Mouse (Mus musculus) neural tube, embryonic 13.5 days (tissue): ENCODE data around the gene St5. TPM values are rescaled to one million over a fixed set of nuclear protein-coding genes. Genes with fewer than 3 reads are reported as not detected.
A peak's percentile ranks its signal among the peaks of the same experiment; 100 is the strongest.

Source experiments
- ATAC-seq: fragments of 200-750 bp; cut with Nextera tagmentation; 2 replicates; pipeline ENCODE4 v1.8.0; 2017; ENCODE audit warnings: low read depth, mild to moderate bottlenecking, moderate TSS enrichment, moderate library complexity
- H3K27ac ChIP-seq: fragments of 300-500 bp; sonication (generic); replicated peaks from 2 replicates; pipeline ENCODE4 v1.5.1; 2015; ENCODE audit warnings: moderate library complexity, mild to moderate bottlenecking, inconsistent platforms
- H3K27me3 ChIP-seq: fragments of 300-500 bp; sonication (generic); 2 replicates; pipeline ENCODE4 v1.6.1; 2015; ENCODE audit warnings: mild to moderate bottlenecking, inconsistent platforms
- H3K36me3 ChIP-seq: fragments of 300-500 bp; sonication (generic); 2 replicates; pipeline ENCODE4 v1.6.1; 2015; ENCODE audit warnings: mild to moderate bottlenecking, inconsistent platforms
- H3K4me1 ChIP-seq: fragments of 300-500 bp; sonication (generic); replicated peaks from 2 replicates; pipeline ENCODE4 v1.6.1; 2015; ENCODE audit warnings: inconsistent platforms
- H3K4me2 ChIP-seq: fragments of 300-500 bp; sonication (generic); 2 replicates; pipeline ENCODE4 v1.6.1; 2015; ENCODE audit warnings: inconsistent platforms, mild to moderate bottlenecking, moderate library complexity
- H3K4me3 ChIP-seq: fragments of 300-500 bp; sonication (generic); 2 replicates; pipeline ENCODE4 v1.5.1; 2015; ENCODE audit warnings: mild to moderate bottlenecking, inconsistent platforms
- H3K9ac ChIP-seq: fragments of 300-500 bp; sonication (generic); 2 replicates; pipeline ENCODE4 v1.6.1; 2015; ENCODE audit warnings: moderate library complexity, mild to moderate bottlenecking, inconsistent platforms
- H3K9me3 ChIP-seq: fragments of 300-500 bp; sonication (generic); 2 replicates; pipeline ENCODE4 v1.6.1; 2016; ENCODE audit warnings: inconsistent platforms
- WGBS: fragments of 180-500 bp; shearing (Covaris S2); methylation state at CpG from one replicate; pipeline ENCODE4 v1.1.7; 2015; 5-methylcytosine and 5-hydroxymethylcytosine counted together
- polyA plus RNA-seq: library from polyadenylated mRNA; unstranded; fragments of >200 nt; fragmentation: Nextera tagmentation; extraction: Ambion mirVana; gene quantifications from 2 replicates; pipeline ENCODE4 v1.2.1, GENCODE M21; 2015

Gene St5
- polyA plus RNA-seq, 1 experiment from 2014 or later, result 30.0 TPM

DNA sequence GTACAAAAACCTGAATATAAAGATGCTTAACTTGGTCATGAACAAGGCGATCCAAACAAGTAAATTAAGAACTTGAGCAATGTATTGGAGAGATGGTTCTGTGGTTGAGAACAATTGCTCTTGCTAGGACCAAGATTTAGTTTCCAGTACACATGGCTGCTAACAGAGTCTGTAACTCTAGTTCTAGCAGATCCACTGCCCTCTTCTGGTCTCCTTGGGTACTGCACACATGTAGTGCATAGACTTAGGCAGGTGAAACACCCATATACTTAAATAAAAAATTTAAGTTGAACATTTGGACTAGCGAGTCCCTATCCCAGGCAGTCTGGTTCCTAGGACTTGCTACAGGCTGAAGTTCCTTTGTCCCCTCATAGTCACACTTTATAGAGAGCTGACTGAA, 19.2 kb upstream of the St5 start:
- Histone ChIP-seq H3K36me3 (no peaks in the 10 kb centered on the region), H3K27me3 (no peaks in the 10 kb centered on the region), H3K4me1 (no peaks in the 10 kb centered on the region), H3K27ac (no peak overlapping the region), H3K4me3 (no peak overlapping the region), H3K9me3 (no peaks in the 10 kb centered on the region; the same call in 1 of the 2 replicates), H3K4me2 (no peak overlapping the region), H3K9ac (no peak overlapping the region)
- ATAC-seq, result no peak
- WGBS, result 99% methylated on average over 2 of the region's 2 CpGs

DNA sequence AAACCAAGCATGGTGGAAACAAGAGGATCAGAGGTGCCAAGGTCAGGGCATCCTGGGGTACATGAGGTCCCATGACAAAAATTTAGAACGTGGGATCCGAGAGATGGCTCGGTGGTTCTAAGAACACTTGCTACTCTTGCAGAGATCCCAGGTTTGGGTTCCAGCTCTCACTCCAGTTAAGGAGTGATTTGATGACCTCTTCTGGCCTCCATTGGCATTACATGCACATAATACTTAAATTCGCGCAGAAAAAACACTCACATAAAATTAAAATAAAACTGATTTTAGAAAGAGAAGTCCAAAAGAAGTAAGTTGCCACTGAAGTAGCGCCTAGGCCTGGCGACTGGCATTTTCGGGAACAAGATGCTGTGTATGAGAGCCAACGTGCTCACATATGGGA, 15.9 kb upstream of the St5 start:
- H3K4me1 ChIP-seq, result no peaks in the 10 kb centered on the region
- H3K27ac ChIP-seq, result no peak overlapping the region
- no peaks in the 10 kb centered on the region; the same call in 1 of the 2 replicates for H3K9me3 ChIP-seq
- H3K36me3 ChIP-seq, result no peaks in the 10 kb centered on the region
- WGBS, result 61% methylated on average over 9 of the region's 9 CpGs
- no peak overlapping the region for H3K9ac ChIP-seq
- H3K4me2 ChIP-seq, result no peak overlapping the region
- no peaks in the 10 kb centered on the region for H3K27me3 ChIP-seq
- no peak overlapping the region for H3K4me3 ChIP-seq
- ATAC-seq, result no peak

DNA sequence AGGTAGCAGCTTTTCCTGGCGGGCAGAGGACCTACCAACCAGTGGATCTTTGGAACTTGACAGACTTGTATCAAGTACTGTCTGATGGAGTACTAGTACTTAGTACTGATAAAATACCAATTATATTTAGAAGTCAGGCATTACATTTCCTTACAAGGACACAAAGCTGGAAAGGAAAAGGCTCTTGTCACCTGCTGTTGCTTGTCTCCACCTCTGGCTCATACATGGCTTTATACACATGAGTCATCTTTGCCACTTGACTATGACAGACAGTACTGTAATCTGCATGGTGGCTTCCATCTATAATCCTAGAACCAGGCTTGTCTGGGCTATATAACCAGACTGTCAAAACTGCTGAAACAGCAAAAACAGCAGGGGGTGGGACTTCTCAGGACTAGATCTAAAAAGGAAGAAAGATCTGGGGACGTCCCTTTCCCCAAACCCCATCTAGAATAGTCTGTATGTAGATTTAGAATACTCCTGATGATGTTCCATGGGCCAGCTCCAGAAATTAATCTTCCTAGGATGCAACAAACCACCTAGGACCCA, 10.1 kb upstream of the St5 start:
- Histone ChIP-seq H3K4me1 (no peaks in the 10 kb centered on the region), H3K9me3 (no peaks in the 10 kb centered on the region), H3K4me3 (no peak overlapping the region), H3K9ac (no peak overlapping the region), H3K36me3 (peaks cover 37% of the 10 kb centered on the region), H3K27ac (no peak overlapping the region), H3K4me2 (no peak overlapping the region), H3K27me3 (no peaks in the 10 kb centered on the region)
- ATAC-seq, result no peak
- WGBS, result 94% methylated on average over 2 of the region's 2 CpGs

DNA sequence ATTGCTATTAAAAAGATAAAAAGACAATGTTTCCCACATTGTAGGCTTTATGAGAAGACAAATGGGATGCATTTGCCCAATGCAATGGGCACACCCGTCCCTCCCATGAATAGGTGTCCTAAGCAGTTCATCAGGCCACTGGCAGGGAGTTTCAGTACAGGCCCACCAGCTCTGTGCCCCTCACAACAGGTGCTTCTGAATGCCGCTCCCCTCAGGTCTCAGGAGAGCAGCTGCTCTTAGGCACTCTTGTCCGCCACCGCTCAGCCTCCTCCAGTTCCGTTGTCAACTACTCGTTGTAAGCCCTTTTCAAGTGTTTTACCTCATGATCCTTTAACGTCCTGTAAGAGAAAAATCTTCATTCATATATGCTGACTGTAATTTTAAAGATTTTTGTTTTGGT, 8.8 kb upstream of the St5 start:
- Histone ChIP-seq H3K27me3 (no peaks in the 10 kb centered on the region), H3K27ac (no peak overlapping the region), H3K4me2 (no peak overlapping the region), H3K9ac (no peak overlapping the region), H3K9me3 (no peaks in the 10 kb centered on the region), H3K4me1 (no peaks in the 10 kb centered on the region), H3K4me3 (no peak overlapping the region), H3K36me3 (peaks cover 37% of the 10 kb centered on the region)
- no peak for ATAC-seq
- WGBS, result 87% methylated on average over 7 of the region's 7 CpGs

DNA sequence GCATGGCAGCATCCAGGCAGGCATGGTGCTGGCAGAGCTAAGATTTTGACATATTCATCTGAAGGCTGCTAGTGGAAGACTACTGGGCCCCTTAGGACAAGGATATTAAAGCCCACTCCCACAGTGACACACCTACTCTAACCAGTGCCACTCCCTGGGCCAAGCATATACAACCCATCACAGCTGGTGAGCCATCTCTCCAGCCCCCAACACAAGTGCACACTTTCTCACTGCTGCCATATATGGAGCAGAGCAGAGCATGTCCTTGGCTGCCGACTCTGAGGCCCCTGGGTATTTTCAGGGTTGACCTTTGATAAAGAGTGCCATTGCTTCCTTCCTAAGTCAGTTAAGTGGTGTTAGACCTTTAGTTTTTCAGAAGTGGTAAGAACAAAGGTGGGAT, 6.7 kb upstream of the St5 start:
- no peaks in the 10 kb centered on the region for H3K9me3 ChIP-seq
- no peaks in the 10 kb centered on the region for H3K4me1 ChIP-seq
- no peaks in the 10 kb centered on the region for H3K27me3 ChIP-seq
- no peak overlapping the region for H3K9ac ChIP-seq
- peaks cover 37% of the 10 kb centered on the region for H3K36me3 ChIP-seq
- ATAC-seq, result no peak
- 83% methylated on average over 1 of the region's 1 CpGs for WGBS
- H3K4me3 ChIP-seq, result no peak overlapping the region
- no peak overlapping the region for H3K4me2 ChIP-seq
- no peak overlapping the region for H3K27ac ChIP-seq

DNA sequence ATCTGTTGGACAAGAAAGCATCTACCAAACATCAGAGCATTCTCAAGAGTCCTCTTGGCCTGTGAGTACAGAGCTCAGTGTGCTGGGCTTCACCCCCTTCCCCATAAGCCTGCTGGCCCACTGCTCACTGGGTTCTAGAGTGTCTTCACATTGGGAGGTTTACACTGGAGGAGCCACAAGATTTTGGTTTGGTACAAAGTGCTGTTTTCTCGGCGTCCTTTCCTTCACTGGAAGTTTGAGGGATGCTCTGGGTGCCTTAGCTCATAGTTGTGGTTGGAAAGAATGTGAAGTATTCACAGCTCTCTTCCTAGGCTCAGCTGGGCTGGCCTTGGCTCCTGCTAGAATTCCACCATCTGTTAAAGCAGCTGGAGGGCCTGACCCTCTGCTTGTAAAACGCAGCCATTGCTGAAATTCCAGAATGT, 5.6 kb upstream of the St5 start:
- no peak overlapping the region for H3K4me2 ChIP-seq
- H3K4me3 ChIP-seq, result no peak overlapping the region
- no peak overlapping the region for H3K27ac ChIP-seq
- H3K4me1 ChIP-seq, result peaks cover 6% of the 10 kb centered on the region; the same call in 1 of the 2 replicates
- H3K9ac ChIP-seq, result no peak overlapping the region
- H3K36me3 ChIP-seq, result peaks cover 37% of the 10 kb centered on the region
- no peaks in the 10 kb centered on the region for H3K27me3 ChIP-seq
- no peaks in the 10 kb centered on the region for H3K9me3 ChIP-seq
- WGBS, result 81% methylated on average over 3 of the region's 3 CpGs
- no peak for ATAC-seq

DNA sequence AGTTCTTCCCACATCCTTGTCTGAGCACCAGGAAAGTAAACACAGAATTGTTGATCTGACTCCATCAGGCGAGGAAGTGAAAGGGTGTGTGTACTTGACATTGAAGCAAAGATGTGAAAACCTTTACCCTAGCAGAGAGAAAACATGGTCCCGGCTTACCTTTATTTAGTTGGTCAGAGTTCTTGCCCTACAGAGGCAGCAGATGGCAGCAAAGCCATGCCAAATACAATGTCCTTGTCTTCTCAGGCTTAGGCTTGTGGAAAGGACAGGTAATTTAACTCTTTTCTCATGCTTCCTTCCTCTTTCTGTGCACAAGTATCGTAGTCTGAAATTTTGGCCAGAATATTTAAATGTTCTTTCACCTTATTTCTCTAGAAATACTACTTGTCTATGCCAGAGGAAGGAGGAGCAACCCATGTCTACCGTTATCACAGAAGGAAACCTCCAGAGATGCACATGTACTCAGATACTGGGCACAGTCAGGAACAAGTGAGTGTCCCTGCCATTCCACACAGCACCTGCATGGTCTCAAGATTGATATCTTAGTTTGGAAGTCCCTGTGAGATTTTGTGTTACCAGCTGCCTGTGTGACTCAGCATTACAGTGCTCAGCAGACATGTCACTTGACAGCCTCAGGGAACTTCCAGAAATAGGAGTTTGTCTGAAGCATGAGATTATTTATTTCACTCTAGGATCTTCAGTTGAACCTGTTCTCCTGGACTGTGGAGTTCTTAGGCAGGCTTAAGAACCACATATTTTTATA, 3.8 kb upstream of the St5 start:
- peaks cover 30% of the 10 kb centered on the region for H3K36me3 ChIP-seq
- H3K4me3 ChIP-seq, result no peak overlapping the region
- no peaks in the 10 kb centered on the region for H3K27me3 ChIP-seq
- no peak overlapping the region for H3K27ac ChIP-seq
- 63% methylated on average over 4 of the region's 4 CpGs for WGBS
- H3K9ac ChIP-seq, result no peak overlapping the region
- no peak for ATAC-seq
- H3K4me1 ChIP-seq, result peaks cover 14% of the 10 kb centered on the region; the same call in 1 of the 2 replicates
- H3K4me2 ChIP-seq, result no peak overlapping the region
- H3K9me3 ChIP-seq, result no peaks in the 10 kb centered on the region

DNA sequence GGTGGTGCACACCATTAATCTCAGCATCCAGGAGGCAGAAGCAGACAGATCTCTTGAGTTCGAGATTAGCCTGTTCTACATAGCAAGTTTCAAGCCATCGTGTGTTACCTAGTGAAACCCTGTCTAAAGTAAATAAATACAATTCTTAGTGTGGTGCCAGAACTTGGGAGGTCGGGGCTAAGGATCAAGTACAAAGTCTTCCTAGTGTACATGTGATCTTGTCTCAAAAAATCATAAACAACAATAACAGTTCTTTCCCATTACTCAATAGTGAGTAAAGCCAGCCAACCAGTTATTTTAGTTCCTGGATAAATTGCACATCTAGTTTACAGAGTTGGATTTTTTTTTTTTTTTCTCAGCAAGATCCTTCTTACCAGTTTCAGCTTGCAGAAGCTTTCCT, 1.1 kb upstream of the St5 start:
- 69% methylated on average over 3 of the region's 3 CpGs for WGBS
- H3K27ac ChIP-seq, result no peak overlapping the region
- H3K4me1 ChIP-seq, result peaks cover 14% of the 10 kb centered on the region; the same call in 1 of the 2 replicates
- H3K4me3 ChIP-seq, result peak overlapping the region; percentile 53
- H3K9ac ChIP-seq, result 0 out of 2 replicates have a peak overlapping the region, but pooled peaks have one; percentile 71
- H3K36me3 ChIP-seq, result peaks cover 4% of the 10 kb centered on the region; the same call in 1 of the 2 replicates
- H3K9me3 ChIP-seq, result no peaks in the 10 kb centered on the region
- H3K4me2 ChIP-seq, result peak overlapping the region; percentile 69
- ATAC-seq, result no peak
- no peaks in the 10 kb centered on the region for H3K27me3 ChIP-seq

DNA sequence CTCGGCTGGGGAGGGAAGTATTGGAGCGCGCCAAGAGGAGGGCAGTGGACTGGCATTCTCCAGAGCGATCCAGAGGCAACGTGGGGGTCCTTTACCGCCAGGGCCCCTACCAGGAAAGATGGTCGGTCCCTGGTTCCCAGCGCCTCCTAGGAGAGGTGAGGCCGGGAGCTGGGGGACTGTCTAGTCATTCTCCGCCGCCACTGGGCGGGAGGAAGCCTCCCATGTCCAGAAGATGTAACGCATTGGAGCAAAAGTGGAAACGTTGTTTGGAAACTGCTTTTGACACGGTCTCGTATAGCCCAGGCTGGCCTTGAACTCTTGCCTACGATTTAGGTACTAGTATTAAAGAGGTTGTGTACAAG, 592 bp upstream of the St5 start:
- peak overlapping the region; percentile 69 for H3K4me2 ChIP-seq
- H3K9ac ChIP-seq, result peak overlapping the region; percentile 71
- no peak for ATAC-seq
- H3K27me3 ChIP-seq, result no peaks in the 10 kb centered on the region
- H3K36me3 ChIP-seq, result no peaks in the 10 kb centered on the region
- peaks cover 14% of the 10 kb centered on the region; the same call in 1 of the 2 replicates for H3K4me1 ChIP-seq
- WGBS, result 2% methylated on average over 17 of the region's 17 CpGs
- no peaks in the 10 kb centered on the region for H3K9me3 ChIP-seq
- peak overlapping the region; percentile 53 for H3K4me3 ChIP-seq
- H3K27ac ChIP-seq, result peak overlapping the region; percentile 77

DNA sequence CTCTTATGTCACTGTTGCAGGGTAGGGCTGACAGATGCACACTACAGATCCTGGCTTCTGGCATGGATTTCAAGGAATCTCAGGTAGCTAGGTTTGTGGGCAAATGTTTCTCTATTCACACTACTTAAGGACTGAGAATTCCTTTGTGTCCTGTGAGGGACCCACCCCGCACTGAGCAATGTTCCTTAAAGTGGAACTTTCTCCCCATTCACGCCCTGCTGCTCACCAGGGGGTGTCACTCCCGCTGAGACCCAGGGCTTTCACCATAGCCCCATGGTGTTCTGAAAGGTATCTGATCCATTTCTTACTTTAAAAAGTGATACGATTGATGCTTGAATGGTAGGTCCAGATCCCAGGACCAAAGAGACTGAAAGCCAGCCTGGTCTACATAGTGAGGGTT, 684 bp downstream of the St5 start:
- Histone ChIP-seq H3K9me3 (no peaks in the 10 kb centered on the region), H3K4me2 (peak overlapping the region; percentile 69), H3K27ac (0 out of 2 replicates have a peak overlapping the region, but pooled peaks have one; percentile 18), H3K36me3 (no peaks in the 10 kb centered on the region), H3K9ac (peak overlapping the region; percentile 71; the same call in 1 of the 2 replicates), H3K4me3 (peak overlapping the region; percentile 53), H3K27me3 (no peaks in the 10 kb centered on the region), H3K4me1 (peaks cover 14% of the 10 kb centered on the region; the same call in 1 of the 2 replicates)
- ATAC-seq, result no peak
- 37% methylated on average over 4 of the region's 4 CpGs for WGBS

DNA sequence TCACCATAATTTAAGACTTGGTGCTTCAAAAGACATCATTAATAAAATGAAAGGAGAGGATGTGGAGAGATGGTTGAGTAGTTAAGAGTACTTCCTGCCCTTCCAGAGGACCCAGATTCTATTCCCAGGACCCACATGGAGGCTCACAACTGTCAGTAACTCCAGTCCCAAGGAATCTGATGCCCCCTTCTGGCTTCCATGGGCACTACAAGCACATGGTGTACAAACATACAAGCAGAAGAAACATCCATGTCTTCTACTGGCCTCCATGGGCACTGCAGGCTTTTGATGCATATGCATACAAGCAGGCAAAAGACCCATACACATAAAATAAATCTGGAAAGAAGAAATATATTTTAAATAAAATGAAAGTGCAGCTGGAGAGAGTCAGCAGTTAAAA, 3.2 kb downstream of the St5 start:
- Histone ChIP-seq H3K36me3 (no peaks in the 10 kb centered on the region), H3K9ac (no peak overlapping the region), H3K4me3 (no peak overlapping the region), H3K27ac (no peak overlapping the region), H3K9me3 (no peaks in the 10 kb centered on the region), H3K4me2 (no peak overlapping the region), H3K4me1 (peaks cover 14% of the 10 kb centered on the region; the same call in 1 of the 2 replicates), H3K27me3 (no peaks in the 10 kb centered on the region)
- ATAC-seq, result no peak

DNA sequence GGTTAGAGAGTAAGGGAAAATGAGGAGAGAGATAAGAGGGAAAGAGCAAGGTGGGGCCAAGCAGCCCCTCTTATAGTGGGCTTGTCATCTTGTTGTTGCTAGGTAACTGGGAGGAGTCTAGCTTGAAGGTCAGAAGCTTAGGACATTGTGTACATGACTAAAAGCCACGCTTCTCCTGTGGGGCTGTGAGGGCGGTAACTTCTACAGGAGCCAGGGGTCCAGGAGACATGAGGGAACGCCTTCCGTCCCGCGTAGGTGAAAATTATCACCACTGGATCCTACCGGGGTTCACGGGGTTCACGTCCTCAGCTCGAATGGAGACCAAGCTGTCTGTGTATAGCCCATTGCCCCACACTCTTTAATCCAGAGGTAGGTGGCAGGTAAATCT, 8.1 kb downstream of the St5 start:
- Histone ChIP-seq H3K4me3 (no peak overlapping the region), H3K9ac (no peak overlapping the region), H3K27me3 (no peaks in the 10 kb centered on the region), H3K36me3 (no peaks in the 10 kb centered on the region), H3K4me1 (no peaks in the 10 kb centered on the region), H3K4me2 (no peak overlapping the region), H3K9me3 (no peaks in the 10 kb centered on the region), H3K27ac (no peak overlapping the region)
- 92% methylated on average over 10 of the region's 10 CpGs for WGBS
- ATAC-seq, result no peak
